Mouse (Mus musculus): ENCODE measurements around the gene Flt4.

Flt4 gene

DNA sequence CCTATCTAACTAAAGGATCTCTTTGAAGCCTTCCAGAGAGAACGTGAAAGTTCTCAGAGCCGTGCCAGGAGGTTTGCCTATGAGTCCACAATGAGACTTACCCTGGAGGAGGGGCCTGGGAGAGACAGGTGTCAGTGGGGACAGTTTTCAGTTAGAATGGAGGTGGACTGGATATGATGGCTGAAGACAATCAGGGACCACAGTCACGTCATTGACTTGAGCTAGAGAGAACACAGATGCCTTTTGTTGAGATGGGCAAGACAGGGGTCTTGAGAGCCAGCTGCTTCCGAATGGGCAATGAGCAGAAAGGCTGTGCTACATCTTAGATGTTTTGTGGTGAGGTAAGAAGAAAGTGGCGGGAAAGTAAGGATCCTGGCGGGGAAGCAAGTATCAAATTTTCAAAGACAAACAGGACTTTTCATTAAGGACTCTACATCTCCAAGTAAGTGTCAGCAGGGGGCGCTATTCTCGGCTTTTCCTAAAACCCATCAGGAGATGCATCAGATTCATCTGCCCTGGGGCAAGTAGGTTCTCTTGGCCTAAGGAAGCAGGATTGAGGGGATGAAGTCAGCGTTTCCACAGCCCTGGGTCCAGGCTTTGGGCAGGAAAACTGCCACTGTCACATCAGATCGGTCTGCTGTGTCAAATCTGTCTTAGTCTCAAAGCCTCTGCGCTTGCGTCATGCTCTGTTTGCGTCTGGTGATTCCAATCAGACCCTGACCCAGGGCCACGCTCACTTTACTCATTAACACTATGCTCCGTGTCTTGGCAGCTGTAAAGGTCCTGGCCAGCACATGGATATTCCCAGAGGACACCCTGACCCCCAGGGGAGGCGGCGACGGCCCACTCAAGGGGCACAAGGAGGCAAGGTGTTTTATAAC, 41.3 kb downstream of the Flt4 start:
- peak in 1 of 2 experiments; percentile 43 for DNase-seq

DNA sequence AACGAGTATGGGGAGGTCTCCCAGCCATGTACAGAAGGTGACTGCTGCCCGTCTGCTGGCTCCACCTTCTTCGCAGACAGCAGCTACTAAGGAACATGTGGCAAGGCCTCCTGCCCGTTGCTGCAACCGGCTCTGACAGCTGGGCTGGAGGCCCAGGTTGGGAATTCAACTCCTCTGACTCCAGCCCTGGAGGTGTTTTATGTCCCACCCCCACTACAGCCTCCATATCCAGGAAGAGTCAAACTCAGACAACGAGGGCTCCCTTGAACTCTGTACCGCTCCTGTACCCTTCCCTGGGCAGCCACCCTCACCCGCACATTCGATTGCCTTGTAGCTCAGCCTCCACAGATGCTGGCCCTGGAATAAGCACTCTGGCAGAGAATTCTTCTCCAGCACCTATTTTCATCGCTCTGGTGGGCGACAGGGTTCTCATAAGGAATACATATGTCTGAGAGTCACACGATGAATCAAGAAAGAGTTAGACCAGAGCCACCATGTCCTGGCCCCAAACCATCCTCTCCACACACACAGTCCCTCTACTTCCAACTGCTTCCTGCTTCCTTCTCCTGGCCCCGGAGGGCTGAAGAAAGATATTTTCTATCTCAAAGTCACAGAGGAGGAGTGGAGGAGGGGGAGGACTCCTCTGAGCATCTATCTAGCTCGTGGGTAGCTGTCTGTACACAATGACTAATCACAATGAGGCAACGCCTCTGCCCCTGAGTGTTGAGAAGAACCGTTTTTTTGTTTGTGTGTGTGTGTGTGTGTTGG, 42.1 kb downstream of the Flt4 start:
- DNase-seq, result no peak

GRCm38 (mm10) chr11:49651762-49652322, 42.8 kb downstream of the Flt4 start:
- no peak for DNase-seq

DNA sequence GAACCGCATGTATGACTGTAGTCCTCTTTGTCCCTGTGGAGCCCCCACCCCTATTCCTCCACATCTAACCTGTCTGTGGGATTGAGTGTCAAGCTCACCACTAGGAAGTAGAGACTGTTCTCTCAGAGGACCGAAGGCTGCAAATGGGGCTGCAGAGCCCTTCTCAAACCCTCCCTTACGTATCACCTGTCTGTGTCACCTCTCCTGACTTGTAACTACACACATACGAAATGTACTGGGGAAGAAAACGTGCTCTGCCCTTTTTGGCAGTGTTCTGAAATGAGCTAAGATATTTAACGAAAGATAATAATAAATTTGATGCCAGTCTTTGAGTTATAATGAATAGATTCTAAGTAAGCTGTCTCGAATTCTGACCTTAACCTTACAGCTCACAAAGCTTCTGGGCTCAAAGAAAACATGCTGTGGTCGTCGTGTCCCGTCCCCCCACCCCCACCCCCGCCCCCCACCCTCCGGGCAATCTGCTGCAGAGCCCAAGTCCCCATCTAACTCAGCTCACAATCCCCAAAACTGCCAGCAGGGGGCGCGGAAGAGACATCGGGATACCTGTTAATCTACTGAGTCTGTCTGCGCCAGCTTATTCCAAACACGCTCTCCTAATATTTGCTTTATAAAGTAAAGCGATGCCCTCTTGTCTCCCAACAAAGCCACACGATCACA, 43.5 kb downstream of the Flt4 start:
- DNase-seq, result peak; percentile 80 to 91

DNA sequence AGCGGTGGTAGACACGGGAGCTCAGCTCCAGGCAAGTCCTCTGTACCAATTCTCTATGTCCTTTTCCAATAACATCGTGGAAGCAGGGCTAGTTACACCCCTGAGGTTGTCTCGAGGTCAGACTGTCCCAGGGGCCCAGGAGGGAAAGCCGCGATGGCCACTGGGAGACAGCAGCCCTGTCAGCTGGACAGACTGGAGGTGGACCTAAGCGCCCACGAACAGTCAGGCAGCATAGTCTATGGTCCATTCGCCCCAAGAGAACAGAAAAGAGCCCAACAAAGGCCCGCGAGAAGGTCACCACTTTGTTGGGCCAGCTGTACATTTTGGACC, 44.0 kb downstream of the Flt4 start:
- DNase-seq, result no peak

DNA sequence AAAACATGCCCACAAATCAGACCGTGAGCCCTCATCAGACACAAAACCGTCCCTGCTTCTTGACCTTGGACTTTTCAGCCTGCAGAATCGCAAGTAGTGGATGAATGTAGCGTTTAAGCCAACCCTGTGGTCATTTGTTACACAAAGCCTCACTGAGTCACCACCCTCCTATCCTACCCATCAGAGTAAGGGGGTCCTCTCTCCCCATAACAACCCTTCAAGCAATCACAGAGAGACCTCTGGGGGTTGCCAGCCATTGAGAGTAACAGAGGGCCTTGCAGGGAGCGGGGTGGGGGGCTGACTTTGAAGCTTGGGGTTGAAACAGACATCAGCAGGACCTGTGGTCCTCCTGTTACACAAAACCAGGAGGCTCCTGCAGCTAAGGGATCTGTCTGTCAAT, 45.6 kb downstream of the Flt4 start:
- DNase-seq, result no peak

- DNase-seq, result no peak
These were observed 46.4 kb downstream of the Flt4 start for GRCm38 (mm10) chr11:49655501-49655900.

DNA sequence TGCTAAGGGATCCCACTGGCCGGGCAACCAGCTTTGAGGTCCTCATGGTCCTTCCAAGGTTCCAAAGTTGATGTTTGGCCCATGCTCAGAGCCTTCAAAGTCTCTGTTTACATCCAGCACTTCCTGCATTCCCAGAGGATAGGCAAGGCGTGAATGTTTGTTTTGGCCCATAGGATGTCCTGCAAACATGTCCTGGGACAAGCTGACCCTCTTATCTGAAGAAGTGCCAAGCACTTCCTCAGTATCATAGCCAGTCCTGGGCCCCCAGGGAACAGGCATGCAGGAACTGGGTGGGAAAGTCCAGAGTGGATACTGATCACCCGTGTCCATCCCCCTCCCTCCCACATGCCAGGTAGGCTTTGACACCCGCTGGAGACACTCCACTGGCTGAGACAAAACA, 49.0 kb downstream of the Flt4 start:
- DNase-seq, result no peak

DNA sequence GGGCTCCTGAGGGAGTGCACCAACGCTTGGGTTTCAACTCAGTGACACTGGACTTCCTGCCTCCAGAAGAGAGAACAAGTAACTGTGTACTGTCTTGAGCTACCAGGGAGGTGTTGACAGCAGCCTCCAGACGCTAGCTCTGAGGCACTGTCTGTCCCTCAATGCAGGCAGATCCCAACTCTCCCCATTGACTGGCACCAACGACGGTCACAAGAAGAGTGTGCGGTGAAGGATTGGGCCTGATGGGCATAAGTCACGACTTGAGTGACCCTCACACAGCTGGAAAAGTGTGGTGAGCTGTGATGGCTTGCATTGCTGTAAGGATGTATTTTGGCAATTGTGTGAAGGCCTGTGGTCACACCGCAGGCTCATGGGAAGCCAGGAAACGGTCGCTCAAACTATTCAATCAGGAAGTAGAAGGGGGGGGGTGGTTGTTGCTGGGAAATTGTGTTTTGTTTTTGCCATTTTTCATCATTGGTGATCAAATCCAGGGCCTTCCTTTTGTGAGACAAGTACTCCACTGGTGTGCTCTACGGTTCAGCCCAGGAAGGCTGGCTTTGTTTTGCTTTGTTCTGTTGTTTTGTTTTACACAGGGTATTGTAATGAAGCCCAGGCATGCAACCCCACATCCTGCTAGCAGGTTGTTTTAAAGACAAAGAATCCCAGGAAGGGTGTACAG, 49.9 kb downstream of the Flt4 start:
- no peak for DNase-seq

DNA sequence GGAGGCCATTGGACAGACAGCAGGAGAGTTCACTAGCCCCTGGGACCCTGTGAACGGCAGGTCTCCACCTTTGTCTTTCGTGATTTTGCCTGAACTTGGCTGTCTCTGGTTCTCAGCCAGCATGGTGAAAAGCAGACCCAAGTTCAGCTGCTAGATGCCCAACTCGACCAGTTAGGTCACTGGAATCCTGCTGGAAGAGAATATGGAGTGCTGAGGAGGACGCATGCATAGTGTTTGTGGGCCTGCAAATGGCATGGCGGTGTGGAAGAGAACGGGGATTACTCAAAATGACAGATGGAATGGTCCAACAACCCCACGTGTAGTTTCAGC, 50.4 kb downstream of the Flt4 start:
- DNase-seq, result no peak

DNA sequence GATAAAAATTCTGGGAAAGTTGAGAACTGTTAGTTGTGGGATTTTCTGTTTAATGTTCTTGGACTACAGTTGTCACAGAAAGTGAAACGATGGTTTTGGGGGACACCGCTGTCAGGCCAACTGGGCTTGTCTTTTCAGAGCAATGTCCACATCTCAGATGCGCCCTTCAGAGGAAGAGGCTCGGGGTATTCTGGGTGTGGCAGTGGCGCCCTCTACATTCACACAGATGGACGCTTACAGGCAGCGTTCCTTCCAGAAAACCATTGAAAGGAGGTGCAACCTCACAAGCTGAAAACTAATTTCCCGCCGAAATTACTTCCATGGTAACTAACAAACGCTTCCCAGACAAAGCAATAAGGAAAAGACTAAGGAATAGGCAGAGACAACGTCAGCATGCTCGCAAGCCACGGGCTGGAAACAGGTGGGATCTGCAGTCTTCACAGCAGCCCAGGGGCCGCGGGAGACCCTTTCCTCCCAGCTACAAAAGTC, 53.3 kb downstream of the Flt4 start:
- no peak for DNase-seq

DNA sequence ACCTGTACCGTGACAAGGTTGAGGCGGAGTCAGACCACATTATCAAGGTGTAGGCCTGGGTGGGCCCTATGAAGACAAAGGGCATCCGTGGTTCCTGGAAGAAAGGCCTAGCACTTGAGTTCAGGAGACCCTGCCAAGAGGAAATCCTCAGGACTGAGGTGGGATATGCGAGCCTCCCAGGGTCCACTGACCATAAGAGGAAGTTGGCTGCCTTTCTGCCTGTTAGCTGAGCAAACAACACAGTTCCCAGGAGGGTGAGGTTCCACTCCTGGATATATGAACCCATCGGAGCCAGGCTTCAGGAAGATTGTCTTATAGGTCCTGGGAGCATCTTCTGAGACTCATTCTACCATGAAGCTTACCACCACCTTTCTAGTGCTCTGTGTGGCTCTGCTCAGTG, 54.2 kb downstream of the Flt4 start, which contains the start of gene Scgb3a1:
Scgb3a1 (plus strand) TSS at position 301 of the 400 bp plus-strand sequence.
- DNase-seq, result no peak

DNA sequence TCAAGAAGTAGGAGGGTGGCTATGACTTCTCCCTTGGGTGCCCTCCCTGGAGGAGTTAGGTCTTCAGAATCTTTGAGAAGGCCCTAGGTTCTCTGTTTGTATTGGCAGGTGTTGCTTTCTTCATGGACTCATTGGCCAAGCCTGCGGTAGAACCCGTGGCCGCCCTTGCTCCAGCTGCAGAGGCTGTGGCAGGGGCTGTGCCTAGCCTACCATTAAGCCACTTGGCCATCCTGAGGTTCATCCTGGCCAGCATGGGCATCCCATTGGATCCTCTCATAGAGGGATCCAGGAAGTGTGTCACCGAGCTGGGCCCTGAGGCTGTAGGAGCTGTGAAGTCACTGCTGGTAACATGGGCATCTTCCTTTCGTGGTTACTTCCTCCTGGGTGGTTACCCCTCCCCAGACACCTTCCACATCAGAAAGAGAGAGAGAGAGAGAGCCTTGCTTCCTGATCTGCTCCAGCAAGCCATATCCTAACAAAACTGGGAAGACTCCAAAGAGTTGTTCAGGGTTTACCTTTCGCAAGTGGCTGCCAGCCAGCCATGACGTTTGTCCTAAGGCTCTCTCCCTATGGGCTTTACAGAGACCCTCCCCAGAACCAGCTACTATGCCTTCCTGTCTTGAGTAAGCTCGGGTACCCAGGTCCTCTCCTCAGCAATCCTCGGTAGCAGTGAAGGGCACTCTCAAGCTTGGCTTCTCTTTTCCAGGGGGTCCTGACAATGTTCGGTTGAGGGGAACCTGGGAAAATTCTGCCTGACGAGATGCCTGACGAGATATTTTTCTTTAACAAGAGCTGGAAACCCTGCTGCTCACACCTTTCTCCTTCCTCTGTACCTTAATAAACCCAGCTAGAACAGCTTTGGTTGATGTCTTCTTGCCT, 55.4 kb downstream of the Flt4 start:
- no peak for DNase-seq

DNA sequence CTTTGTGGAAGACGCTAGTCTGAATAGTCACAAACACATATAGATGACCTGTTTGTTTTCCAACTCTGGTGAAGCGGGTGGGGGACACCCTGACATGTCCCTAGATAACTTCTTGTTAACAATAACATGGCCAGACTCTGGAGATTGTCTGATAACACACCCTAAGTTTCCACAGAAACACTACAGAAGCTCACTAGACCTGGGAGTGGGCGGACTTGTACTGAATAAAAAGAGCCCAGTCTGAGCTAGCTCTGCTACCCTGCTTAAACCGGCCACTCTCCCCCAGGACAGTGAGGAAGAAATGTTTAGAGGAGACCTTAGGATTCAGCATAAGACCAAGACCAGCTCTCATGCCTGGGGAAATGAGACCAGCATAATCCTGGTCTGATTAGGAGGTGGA, 56.4 kb downstream of the Flt4 start:
- no peak for DNase-seq

DNA sequence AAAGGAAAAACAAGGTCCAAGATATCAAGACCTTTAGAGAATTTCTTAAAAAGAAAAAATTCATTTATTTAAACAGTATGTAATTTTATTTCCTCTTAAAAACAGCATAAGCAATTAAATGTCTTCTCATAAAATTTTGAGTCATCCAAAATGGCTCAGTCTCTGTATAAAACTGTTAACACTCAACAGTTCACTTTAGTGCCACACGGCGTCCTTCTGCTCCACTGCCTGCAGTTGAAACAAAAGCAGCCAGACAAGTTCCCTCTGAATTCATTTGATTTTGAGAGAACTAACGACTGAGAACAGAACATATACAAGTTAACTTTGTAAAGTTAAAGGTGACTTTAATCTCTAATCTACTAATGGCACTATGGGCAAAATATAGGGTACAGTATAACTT, 64.4 kb downstream of the Flt4 start:
- no peak for DNase-seq

- DNase-seq, result no peak
These were observed 75.3 kb downstream of the Flt4 start for GRCm38 (mm10) chr11:49684237-49684973.

DNA sequence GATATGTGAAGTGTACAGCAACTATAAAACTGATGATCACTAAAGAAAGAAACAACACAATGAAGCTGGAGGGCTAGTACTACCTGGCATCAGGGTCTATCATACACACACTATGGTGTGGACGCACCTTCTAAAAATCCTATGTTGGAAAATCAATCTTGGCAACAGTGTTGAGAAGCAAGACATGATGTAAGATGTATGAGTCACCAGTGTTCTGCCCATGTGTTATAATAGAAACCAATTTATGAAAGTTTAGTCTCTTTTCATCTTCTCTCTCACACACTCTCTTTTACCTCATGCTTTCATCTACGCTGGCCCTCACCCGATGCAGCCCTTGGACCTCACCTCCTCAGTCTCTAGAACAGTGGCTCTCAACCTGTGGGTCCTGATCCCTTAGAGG, 86.0 kb downstream of the Flt4 start:
- DNase-seq, result no peak

DNA sequence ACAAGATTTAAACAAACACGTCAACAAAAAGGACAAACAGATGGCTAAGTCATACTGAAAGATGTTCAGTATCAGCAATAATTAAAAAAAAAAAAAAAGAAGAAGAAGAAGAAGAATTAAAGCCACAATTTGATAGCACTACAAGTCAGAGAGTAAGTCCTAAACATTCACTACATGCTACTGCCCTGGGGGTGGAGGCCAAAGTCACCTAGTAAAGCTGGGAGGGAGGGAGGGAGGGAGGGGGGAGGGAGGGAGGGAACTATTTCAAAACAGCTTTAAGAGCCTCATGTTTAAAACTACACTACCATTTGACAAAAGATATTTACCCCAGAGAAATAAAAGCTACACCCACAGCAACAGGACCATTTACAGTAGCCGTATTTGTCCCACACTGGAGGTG, 86.6 kb downstream of the Flt4 start:
- no peak for DNase-seq

GRCm38 (mm10) chr11:49696472-49696871, 87.4 kb downstream of the Flt4 start:
- no peak for DNase-seq

- DNase-seq, result no peak
These were observed 88.7 kb downstream of the Flt4 start for GRCm38 (mm10) chr11:49697779-49698178.

DNA sequence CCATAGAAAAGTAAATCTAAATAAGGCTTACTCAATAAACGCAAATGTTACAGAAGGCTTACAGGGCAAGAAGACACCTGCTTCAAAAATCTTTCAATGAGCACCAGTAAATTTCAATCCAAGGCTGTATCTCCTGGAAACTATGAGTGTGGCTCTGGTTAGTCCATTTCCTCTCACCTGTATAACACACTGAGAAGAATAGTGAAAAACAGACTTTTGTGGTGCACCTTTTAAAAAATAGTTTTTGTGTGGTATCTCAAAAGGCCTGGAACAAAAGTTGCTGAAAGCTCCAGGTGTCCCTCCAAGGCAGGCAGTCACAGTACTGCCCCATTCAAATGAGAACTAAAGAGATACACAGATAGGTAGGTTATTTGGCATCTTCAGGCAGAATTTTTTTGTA, 90.0 kb downstream of the Flt4 start:
- no peak for DNase-seq

All from cerebellum, postnatal 25 days (tissue).